Mouse (Mus musculus) spleen, adult 12 weeks (tissue): ENCODE measurements around the gene Edar.

Source experiments
- DNase-seq: peaks from one replicate; pipeline ENCODE4 v3.0.0; 2022; ENCODE audit warnings: low spot score

Edar gene

DNA sequence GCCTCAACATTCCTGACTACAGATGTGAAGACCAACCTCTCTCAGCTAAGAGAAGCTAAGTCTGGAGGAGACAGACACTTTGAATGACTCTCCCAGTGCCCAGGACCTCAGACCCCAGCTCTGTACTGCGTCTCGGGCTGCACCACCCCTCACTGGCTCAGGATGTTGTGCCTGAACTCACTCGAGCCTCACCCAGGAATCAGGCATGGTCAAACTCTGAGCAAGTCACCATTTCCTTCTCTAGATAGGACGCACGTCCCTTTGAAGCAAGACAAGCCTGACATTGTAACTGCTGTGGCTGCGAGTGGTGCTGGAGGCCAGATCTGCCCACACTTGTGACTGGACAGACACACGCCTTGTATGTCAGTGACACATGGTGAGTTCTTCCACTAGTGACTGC, 73.5 kb downstream of the Edar start:
- no peak for DNase-seq

GRCm38 (mm10) chr10:58601431-58601901, 74.0 kb downstream of the Edar start:
- DNase-seq = no peak

- no peak for DNase-seq
Observed at GRCm38 (mm10) chr10:58600983-58601382, 74.5 kb downstream of the Edar start.

- DNase-seq = no peak
Observed at GRCm38 (mm10) chr10:58600151-58600550, 75.3 kb downstream of the Edar start.

GRCm38 (mm10) chr10:58595821-58596220, 79.6 kb downstream of the Edar start:
- DNase-seq = no peak

DNA sequence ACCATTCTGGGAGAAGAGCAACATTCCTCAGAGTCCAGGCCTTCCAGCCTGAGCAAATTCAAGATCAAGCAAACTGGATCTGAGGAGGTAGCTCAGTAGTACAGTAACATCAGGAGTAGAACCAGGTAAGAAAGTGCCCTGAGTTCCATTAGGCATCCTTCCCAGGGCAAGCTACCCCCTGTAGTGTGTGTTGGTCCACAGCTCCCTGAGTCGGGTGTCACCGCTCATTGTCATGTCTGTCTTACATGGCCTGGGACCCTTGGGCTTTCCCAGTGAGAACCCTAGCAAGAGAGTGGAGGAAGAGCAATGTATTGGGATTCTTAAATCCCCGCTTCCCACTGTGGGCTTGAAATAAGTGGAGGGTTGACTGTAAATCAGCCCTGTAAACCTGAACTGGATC, 80.3 kb downstream of the Edar start:
- no peak for DNase-seq

- DNase-seq = no peak
Observed at GRCm38 (mm10) chr10:58594486-58594885, 81.0 kb downstream of the Edar start.

DNA sequence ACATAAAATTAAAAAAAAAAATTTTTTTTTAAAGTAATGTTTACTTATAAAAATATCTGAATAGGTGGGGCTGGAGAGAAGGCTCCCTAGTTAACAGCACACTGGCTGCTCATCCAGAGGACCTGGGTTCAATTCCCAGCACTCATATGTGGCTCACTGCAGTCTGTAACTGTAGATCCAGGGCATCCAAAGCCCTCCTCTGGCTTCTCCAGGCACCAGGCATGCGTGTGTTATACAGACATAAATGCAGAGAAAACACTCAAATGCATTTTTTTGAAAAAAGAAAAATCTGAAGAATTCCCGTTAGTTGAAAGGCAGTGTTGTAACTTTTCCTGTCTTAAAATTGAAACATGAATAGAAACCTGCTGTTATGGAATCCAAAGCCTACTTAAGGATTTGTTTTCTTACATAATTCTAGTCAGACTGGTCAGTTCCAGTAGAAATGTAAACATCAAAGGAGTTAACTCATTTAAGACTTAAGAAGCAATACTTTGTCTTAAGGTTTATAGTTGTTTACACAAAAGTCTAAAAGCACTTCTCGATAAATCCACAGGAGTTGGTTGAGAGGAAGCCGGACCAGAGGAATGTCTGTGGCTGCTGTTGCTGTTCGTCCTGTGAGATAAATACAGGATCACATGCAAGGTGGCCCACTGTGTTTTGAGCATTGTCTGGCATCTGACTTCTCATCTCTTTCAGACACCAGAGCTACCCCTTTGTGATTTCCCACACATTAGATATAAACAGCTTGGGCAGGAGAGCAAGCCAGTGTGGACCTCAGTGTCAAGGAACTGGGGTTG, 89.8 kb downstream of the Edar start:
- no peak for DNase-seq

GRCm38 (mm10) chr10:58560521-58560920, 114.9 kb downstream of the Edar start:
- no peak for DNase-seq

GRCm38 (mm10) chr10:58559901-58560300, 115.6 kb downstream of the Edar start:
- no peak for DNase-seq

GRCm38 (mm10) chr10:58559098-58559497, 116.4 kb downstream of the Edar start:
- DNase-seq = no peak

DNA sequence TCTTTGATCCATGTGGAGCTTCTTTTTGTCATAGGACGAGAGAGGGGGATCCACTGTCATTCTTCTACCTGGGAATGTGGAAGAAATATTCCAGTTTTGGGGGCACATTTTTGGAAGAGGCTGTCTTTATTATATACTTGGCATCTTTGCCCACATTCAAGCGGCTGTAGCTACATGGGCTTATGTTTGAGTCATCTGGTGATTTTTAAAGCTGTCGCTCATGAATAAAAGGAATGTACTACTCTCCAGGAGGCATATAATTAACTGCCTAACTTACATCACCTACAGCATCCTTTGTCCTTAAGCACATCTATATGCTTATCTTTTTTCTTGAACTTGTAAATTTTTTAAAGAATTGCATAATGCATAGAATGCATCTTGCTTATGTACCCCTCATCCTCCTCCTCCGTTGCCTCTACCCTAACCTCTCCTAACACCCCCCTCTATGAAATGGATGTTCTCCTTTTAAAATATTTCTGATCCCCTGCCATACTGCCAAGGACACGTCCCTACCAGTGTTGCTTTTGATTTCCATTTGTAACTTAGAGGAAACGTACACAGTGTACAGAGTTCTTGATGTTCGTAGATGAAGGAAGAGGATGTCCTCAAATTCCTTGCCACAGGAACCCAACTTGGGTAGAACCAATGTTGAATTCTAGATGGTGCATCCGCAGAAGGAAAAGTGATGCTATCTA, 120.6 kb downstream of the Edar start:
- no peak for DNase-seq
